Mouse (Mus musculus) embryonic stem cell, embryonic (primary cell): ENCODE data around the gene Kif23.

Experiments used
- CTCF ChIA-PET, 4 experiments: fragments of 300-600 bp in 2 of 4; fragments of 350-600 bp in 2 of 4; sonication (Branson Sonifier 250); formaldehyde crosslinking; loops; one replicate each; lab custom pipeline; 2022; ENCODE audit warnings: inconsistent platforms in 2 of 4; lab: Charles Lee
- POLR2A ChIA-PET, 4 experiments: fragments of 300-600 bp in 2 of 4; fragments of 350-600 bp in 2 of 4; sonication (Branson Sonifier 250); formaldehyde crosslinking; loops; one replicate each; lab custom pipeline; 2022; ENCODE audit warnings: antibody characterized with exemption in 4 of 4, inconsistent platforms in 1 of 4; lab: Charles Lee

Gene Kif23

GRCm38 (mm10) chr9:61961181-61961580 is 14.6 kb upstream of the Kif23 start:
- ChIA-PET POLR2A (interaction anchor here in 2 of 4 experiments (0.5 to 1.7 kb wide), 5 partner anchors 15 to 162 kb away, joined by 3 to 4 read pairs (median 4); partner anchors contain the start of genes Glce (in 1 of the 2), Kif23 (in 1 of the 2) and Rplp1 (in 1 of the 2)), CTCF (interaction anchor here in 3 of 4 experiments (0.6 to 1.2 kb wide), 3 partner anchors 24 to 334 kb away, joined by 3 to 11 read pairs (median 3); no protein-coding TSS in a partner anchor)

GRCm38 (mm10) chr9:61960753-61961152 is 14.2 kb upstream of the Kif23 start:
- POLR2A ChIA-PET: interaction anchor here in 2 of 4 experiments (0.5 to 1.7 kb wide), 3 partner anchors 28 to 47 kb away, joined by 3 to 4 read pairs (median 4); partner anchors contain the start of gene Rplp1 (in 1 of the 2)
- CTCF ChIA-PET: interaction anchor here in 1 of 4 experiments (1.2 kb wide), 1 partner anchor 90 kb away, joined by 3 read pairs; no protein-coding TSS in a partner anchor

DNA sequence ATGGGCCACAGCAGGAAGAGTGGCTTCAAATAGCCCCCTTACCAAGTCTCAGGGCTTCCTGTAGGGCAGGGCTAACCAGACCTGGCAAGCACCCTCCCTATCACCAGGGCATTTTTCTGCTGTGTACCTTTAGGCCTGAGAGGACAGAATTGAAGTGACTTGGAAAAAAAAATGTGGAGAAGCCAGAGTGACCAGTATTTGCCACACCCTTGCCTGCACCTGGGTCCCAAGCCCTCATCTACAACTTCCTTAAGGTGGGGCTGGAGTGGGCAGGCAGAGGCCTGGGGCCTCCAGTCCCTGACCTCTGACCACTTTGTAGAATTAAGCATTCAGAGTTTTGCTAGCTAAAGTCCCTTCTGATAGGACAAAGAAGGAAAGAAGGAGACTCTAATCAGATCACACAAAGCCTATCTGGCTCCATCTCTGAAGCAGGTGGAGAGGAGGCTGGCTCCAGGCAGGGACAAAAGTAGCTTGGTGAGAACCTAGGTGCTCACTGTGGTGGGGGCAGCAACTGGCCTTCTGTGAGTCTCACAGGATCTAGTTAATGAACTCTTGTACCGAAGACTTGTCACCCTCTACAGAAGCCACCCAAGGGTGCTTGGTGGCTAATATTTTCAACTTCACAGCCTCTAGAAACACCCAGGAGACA is 13.5 kb upstream of the Kif23 start:
- ChIA-PET POLR2A (interaction anchor here in 1 of 4 experiments (1.5 kb wide), 1 partner anchor 34 kb away, joined by 3 read pairs; no protein-coding TSS in a partner anchor), CTCF (no interaction called here)

GRCm38 (mm10) chr9:61954707-61955106 is 8.1 kb upstream of the Kif23 start:
- POLR2A ChIA-PET: interaction anchor here in 2 of 4 experiments (1.4 to 2.9 kb wide), 2 partner anchors 8 to 11 kb away, joined by 3 to 7 read pairs; partner anchors contain the start of gene Kif23 (in 1 of the 2)
- CTCF ChIA-PET: interaction anchor here in 3 of 4 experiments (0.7 to 1.9 kb wide), 4 partner anchors 8 to 31 kb away, joined by 3 to 7 read pairs (median 4); partner anchors contain the start of gene Kif23 (in 1 of the 3)

GRCm38 (mm10) chr9:61952241-61952640 is 5.7 kb upstream of the Kif23 start:
- POLR2A ChIA-PET: interaction anchor here (0.5 to 7.5 kb wide), 9 partner anchors 10 to 1195 kb away, joined by 3 to 129 read pairs (median 4); partner anchors contain the start of genes Glce (in 1 of the 4) and Rplp1 (in 1 of the 4)

GRCm38 (mm10) chr9:61947402-61948346 is 1.1 kb upstream of the Kif23 start:
- ChIA-PET POLR2A (interaction anchor here (0.7 to 7.5 kb wide), 33 partner anchors 8 to 738 kb away, joined by 3 to 129 read pairs (median 5); partner anchors contain the start of genes Rplp1 (in 4 of the 4) and Glce (in 2 of the 4)), CTCF (interaction anchor here (0.6 to 1.7 kb wide), 16 partner anchors 15 to 1670 kb away, joined by 3 to 15 read pairs (median 4); partner anchors contain the start of genes Glce (in 1 of the 4) and Rplp1 (in 1 of the 4))

More at GRCm38 (mm10) chr9:61952241-61952640, 5.7 kb upstream of the Kif23 start:
- CTCF ChIA-PET: interaction anchor here in 2 of 4 experiments (0.6 to 1.4 kb wide), 3 partner anchors 14 to 49 kb away, joined by 3 to 4 read pairs (median 3); no protein-coding TSS in a partner anchor

DNA sequence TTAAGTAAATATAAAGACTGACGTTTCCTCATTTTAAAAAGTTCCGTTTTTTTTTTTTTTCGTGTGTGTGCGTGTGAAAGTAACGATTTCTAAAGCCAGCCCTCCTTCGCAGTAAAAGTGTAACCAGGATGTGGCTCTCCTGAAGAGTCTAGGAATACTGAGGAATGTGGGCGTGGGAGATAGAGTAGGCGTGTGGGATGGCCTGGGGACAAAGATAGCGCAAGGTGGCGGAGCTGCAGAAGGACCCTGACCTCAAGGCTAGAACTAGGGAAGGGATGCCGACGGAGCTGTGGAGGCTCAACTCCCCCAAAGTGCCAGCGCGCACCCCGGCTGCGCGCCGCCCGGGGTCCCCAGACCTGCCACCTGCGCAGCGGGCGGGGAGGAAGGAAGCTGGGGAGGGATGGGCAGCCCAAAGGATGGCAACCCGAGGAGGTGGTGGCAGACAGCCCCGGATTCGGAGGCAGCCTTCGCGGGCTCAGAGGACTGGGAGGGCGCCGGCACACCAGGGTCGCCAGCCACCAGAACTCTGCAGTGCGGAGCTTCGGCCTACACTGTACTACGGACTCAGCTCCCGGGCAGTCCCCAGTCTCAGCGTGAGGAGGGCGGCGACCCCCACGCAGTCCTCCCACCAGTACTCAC is 482 bp downstream of the Kif23 start:
- ChIA-PET POLR2A (interaction anchor here (0.5 to 7.5 kb wide), 53 partner anchors 8 to 903 kb away, joined by 3 to 129 read pairs (median 4); partner anchors contain the start of genes Rplp1 (in 4 of the 4) and Glce (in 3 of the 4)), CTCF (interaction anchor here in 3 of 4 experiments (0.6 to 1.7 kb wide), 17 partner anchors 9 to 603 kb away, joined by 3 to 5 read pairs (median 3); partner anchors contain the start of genes Glce (in 1 of the 3) and Rplp1 (in 1 of the 3))

DNA sequence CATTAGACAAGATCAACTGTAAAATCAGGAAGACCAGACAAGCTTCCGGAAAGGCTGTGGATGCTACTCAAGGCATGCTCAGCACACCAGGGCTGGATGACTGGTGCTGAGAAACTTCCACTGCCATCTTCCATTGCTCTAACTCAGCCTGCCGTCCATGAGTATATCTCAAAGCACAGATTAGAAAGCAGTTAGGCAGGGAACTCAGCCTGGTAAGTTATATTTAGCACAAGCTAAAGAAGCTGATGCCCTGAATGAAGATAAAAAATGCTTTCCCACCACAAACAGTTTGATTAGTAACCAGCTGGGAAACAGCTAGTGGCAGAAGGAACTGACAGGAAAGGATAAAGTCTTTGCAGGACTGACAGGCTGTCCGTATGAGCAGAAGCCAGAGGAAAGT is 5.5 kb downstream of the Kif23 start:
- CTCF ChIA-PET: interaction anchor here in 2 of 4 experiments (0.5 to 0.6 kb wide), 2 partner anchors 15 to 34 kb away, joined by 3 to 4 read pairs; no protein-coding TSS in a partner anchor
- POLR2A ChIA-PET: interaction anchor here (0.6 to 28.7 kb wide), 9 partner anchors 12 to 257 kb away, joined by 3 to 572 read pairs (median 5); partner anchors contain the start of gene Rplp1 (in 3 of the 4)

DNA sequence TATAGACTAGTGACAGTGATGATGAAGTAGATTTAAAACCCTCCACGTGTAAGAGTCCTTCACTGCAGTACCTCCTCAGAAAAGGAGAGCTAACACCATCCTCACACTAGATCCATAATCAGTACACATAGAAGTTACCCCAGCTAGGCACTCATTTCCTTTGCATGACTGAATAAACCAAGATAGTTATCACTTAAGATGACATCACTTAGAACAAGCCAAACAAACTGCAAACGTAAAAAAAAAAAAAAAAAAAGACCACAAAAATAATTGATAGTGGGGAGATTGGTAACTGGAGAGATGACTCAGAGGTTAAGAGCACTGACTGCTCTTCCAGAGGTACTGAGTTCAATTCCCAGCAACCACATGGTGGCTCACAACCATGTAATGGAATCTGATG is 13.2 kb downstream of the Kif23 start:
- CTCF ChIA-PET: interaction anchor here in 1 of 4 experiments (0.5 kb wide), 1 partner anchor 52 kb away, joined by 3 read pairs; no protein-coding TSS in a partner anchor
- POLR2A ChIA-PET: interaction anchor here in 3 of 4 experiments (0.7 to 28.7 kb wide), 4 partner anchors 9 to 935 kb away, joined by 3 to 572 read pairs (median 7); partner anchors contain the start of gene Rplp1 (in 2 of the 3)

- CTCF ChIA-PET: no interaction called here
- POLR2A ChIA-PET: interaction anchor here in 2 of 4 experiments (4.8 to 28.7 kb wide), 3 partner anchors 11 to 19 kb away, joined by 40 to 572 read pairs (median 100); partner anchors contain the start of gene Rplp1 (in 2 of the 2)
Measured at GRCm38 (mm10) chr9:61932009-61932408, 14.6 kb downstream of the Kif23 start.

- ChIA-PET CTCF (interaction anchor here in 1 of 4 experiments (0.6 kb wide), 1 partner anchor 320 kb away, joined by 4 read pairs; no protein-coding TSS in a partner anchor), POLR2A (interaction anchor here (0.6 to 28.7 kb wide), 16 partner anchors 9 to 784 kb away, joined by 3 to 572 read pairs (median 4); partner anchors contain the start of gene Rplp1 (in 3 of the 4))
Measured at GRCm38 (mm10) chr9:61925086-61925660, 21.4 kb downstream of the Kif23 start.

DNA sequence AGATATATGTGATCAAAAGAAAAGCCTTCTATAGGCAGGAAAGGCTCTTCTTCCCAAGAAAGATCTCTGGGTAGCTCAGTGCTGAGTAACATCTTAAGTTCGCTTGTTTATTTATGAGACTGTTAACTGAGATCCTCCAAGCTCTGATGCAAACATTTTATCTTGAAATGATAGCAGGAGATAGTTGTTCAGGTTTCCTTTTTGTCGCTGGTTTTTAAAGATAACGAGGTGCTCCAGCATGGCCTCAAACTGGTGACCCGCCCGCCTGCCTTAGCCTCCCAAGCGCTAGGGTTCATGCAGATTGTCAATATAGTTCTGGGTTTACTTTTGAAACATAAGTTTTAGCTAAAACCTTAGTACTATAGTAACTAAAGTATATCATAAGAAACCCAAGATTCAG is 26.2 kb downstream of the Kif23 start:
- CTCF ChIA-PET: interaction anchor here in 1 of 4 experiments (0.6 kb wide), 1 partner anchor 21 kb away, joined by 3 read pairs; no protein-coding TSS in a partner anchor

DNA sequence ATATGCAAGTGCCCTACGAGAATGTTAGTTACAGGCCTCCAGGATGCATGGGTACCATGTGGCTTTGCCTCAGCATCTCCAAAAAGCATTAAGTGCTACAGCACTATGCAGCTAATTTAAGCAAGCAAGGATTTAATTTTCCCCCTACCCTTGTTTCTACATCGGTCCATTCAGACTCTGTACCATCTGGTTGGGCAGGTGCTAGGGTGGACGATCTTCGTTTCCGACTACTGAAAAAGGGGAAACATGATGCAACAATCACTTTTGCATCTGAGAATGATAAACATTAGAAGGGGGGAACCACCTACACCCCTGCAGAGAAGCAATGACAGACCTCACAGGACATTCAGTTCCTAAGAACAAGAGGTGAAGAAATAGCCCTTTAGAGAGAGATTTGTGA is 27.1 kb downstream of the Kif23 start:
- CTCF ChIA-PET: no interaction called here
- POLR2A ChIA-PET: interaction anchor here in 2 of 4 experiments (1.0 to 28.7 kb wide), 4 partner anchors 4 to 14 kb away, joined by 3 to 572 read pairs (median 292); partner anchors contain the start of gene Rplp1 (in 1 of the 2)

More for the DNA sequence above, 26.2 kb downstream of the Kif23 start:
- POLR2A ChIA-PET: interaction anchor here in 2 of 4 experiments (0.6 to 28.7 kb wide), 5 partner anchors 5 to 61 kb away, joined by 3 to 572 read pairs (median 13); partner anchors contain the start of genes Kif23 (in 1 of the 2) and Rplp1 (in 1 of the 2)

DNA sequence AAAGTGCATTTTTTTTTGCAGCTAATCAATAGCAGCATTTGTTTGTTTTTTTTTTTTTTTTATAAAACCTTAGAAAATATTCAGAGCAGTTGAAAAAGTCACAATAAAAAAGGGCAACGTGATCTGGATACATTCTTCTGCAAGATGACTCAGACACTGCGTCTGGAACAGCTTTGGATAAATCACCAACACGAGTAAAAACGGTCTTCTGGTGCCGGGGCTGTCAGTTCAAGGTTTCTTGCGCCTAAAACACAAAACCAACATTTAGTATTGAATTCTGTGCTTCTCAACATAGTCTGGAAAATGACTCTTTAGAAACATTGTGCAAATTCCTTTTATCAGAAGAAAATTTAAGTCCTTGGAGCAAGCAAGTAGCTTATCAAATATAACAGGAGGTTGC is 29.1 kb downstream of the Kif23 start:
- ChIA-PET CTCF (no interaction called here), POLR2A (interaction anchor here in 3 of 4 experiments (0.5 to 28.7 kb wide), 7 partner anchors 2 to 592 kb away, joined by 3 to 572 read pairs (median 100); partner anchors contain the start of genes Kif23 (in 1 of the 3) and Rplp1 (in 1 of the 3))

- CTCF ChIA-PET: no interaction called here
Measured at GRCm38 (mm10) chr9:61916986-61917385, 29.6 kb downstream of the Kif23 start.

More at GRCm38 (mm10) chr9:61916986-61917385, 29.6 kb downstream of the Kif23 start:
- POLR2A ChIA-PET: interaction anchor here in 3 of 4 experiments (0.5 to 28.7 kb wide), 9 partner anchors 1 to 592 kb away, joined by 3 to 572 read pairs (median 6); partner anchors contain the start of genes Kif23 (in 2 of the 3) and Rplp1 (in 1 of the 3)
